Mouse (Mus musculus): ENCODE data around the gene Hist1h2ad. TPM values are rescaled to one million over a fixed set of nuclear protein-coding genes. Genes with fewer than 3 reads are reported as not detected.
"Not testable (repeated sequence)": the region's sequence is repeated elsewhere in the genome, so short reads cannot be mapped to it uniquely, and the experiment has no call there.

Hist1h2ad gene
- polyA plus RNA-seq, 1 experiment from 2014 or later = 2.9 TPM

DNA sequence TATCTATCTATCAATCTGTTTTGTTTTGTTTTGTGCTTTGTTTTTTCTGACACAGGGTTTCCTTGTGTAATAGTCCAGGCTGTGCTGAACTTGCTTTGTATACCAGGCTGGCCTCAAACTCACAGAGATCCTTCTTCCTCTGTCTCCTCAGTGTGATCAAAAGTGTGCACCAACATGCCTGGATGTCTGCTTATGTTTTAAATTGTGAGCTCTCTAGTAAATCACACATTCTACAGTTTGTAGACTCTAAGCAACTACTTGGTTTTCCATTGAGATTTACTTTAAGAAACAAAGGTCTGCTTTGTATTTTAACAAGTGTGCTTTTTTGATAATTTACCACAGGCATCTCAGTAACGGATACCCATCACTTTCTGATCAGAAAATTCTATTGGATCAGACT is 3.7 kb downstream of the Hist1h2ad start:
- no peak overlapping the region for H3K4me2 ChIP-seq (replicated peaks; ENCODE audit: low read depth, low read length)
- peaks cover 13% of the 10 kb centered on the region for H3K4me1 ChIP-seq (ENCODE audit: control insufficient read depth, insufficient read depth, low read length)
- H3K27ac ChIP-seq (ENCODE audit: low read depth, low read length) = 0 out of 2 replicates have a peak overlapping the region, but pooled peaks have one; percentile 37
- no peak overlapping the region for H3K4me3 ChIP-seq (ENCODE audit: low read length)
- WGBS = 98% methylated on average over 1 of the region's 1 CpGs
- no peaks in the 10 kb centered on the region for H3K27me3 ChIP-seq (ENCODE audit: control insufficient read depth, insufficient read depth, low read length)
- no peak for ATAC-seq (ENCODE audit: low FRiP score, low TSS enrichment)
- H3K36me3 ChIP-seq (ENCODE audit: control insufficient read depth, insufficient read depth, low read length) = no peaks in the 10 kb centered on the region
- H3K9me3 ChIP-seq (ENCODE audit: control insufficient read depth, low read length) = no peaks in the 10 kb centered on the region
- H3K9ac ChIP-seq (ENCODE audit: low read depth, low read length) = no peak overlapping the region

DNA sequence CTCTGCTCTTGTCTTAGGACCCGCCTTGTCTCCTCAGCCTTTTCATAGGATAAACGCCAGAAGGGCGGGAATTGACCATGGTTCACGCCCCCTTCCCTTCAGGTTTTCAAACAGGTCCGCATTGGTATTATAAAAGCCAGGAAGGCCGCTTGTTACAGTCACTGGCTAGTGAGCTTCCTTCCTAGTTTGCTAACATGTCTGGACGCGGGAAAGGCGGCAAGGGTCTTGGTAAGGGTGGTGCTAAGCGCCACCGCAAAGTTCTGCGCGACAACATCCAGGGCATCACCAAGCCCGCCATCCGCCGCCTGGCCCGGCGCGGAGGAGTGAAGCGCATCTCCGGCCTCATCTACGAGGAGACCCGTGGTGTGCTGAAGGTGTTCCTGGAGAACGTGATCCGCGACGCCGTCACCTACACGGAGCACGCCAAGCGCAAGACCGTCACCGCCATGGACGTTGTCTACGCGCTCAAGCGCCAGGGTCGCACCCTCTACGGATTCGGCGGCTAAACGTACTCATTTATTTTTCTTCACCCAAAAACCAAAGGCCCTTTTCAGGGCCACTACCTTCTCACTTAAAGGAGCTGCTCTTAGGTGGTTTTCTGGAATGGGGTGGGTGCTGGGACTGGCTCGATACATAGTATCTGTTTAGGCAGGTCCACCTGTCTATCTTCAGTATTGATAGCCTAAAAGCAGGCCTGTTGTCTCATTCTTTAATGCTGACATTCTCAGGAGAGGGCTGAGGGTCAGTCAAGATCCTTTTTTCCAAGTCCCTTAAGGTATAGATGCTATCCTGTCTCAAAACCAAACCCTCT is 7.4 kb downstream of the Hist1h2ad start, which contains the start of gene Hist1h4d:
TSS of gene Hist1h4d (plus strand) at position 191 of the 811 bp plus-strand sequence.
- ATAC-seq (ENCODE audit: low FRiP score, low TSS enrichment) = peak; percentile 90
- no peaks in the 10 kb centered on the region for H3K27me3 ChIP-seq (ENCODE audit: control insufficient read depth, insufficient read depth, low read length)
- under 1% methylated on average over 43 of the region's 43 CpGs for WGBS

DNA sequence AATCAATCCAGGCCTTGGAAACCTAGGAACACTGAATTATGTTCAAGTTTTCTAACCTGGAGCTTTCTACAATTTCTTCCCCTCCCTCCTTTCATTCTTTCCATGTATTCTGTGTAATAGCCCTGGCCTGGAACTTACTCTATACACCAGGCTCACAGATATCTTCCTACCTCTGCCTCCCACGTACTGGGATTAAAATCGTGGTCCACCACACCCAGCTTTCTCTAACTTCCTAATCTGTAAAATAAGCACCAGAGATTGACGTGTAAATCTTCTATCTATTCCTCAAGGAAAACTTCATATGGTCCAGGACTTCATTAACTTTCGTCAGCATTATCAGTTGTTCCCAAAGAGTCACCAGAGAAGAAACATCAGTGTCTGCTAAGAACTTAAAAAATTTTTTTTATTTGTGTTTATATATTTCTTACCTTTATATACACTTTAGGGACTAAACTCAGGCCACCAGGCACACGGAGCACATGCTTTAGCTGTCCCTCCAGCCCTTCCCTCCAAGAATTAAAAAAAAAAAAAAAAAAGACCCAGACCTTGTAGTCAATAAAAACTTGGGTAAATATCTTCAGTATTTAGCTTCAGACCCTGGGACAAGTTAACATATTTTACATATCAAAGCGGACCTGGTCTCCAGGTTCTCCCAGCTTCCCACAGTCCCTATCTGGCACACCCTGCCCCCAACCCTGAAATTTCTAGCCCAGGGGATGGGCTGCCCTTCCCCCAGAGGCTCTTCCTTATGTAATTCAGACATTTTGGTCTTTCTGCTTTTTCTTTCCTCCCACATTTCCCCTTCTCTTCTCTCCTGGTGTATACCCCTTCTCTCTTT is 8.3 kb downstream of the Hist1h2ad start:
- H3K9ac ChIP-seq (ENCODE audit: low read depth, low read length) = peak overlapping the region; percentile 84
- peak overlapping the region; percentile 81 for H3K4me2 ChIP-seq (replicated peaks; ENCODE audit: low read depth, low read length)
- no peaks in the 10 kb centered on the region for H3K36me3 ChIP-seq (ENCODE audit: control insufficient read depth, insufficient read depth, low read length)
- ATAC-seq (ENCODE audit: low FRiP score, low TSS enrichment) = no peak
- no peaks in the 10 kb centered on the region for H3K9me3 ChIP-seq (ENCODE audit: control insufficient read depth, low read length)
- peak overlapping the region; percentile 97 for H3K27ac ChIP-seq (ENCODE audit: low read depth, low read length)
- H3K4me3 ChIP-seq (ENCODE audit: low read length) = peak overlapping the region; percentile 56
- no peaks in the 10 kb centered on the region for H3K27me3 ChIP-seq (ENCODE audit: control insufficient read depth, insufficient read depth, low read length)
- 12% methylated on average over 6 of the region's 6 CpGs for WGBS
- H3K4me1 ChIP-seq (ENCODE audit: control insufficient read depth, insufficient read depth, low read length) = peaks cover 17% of the 10 kb centered on the region

More for the DNA sequence above, 7.4 kb downstream of the Hist1h2ad start, which contains the start of gene Hist1h4d:
- Histone ChIP-seq H3K4me1 (ENCODE audit: control insufficient read depth, insufficient read depth, low read length) (peaks cover 20% of the 10 kb centered on the region), H3K27ac (ENCODE audit: low read depth, low read length) (peak within 1 kb of the TSS; percentile 97), H3K36me3 (ENCODE audit: control insufficient read depth, insufficient read depth, low read length) (no peaks in the 10 kb centered on the region), H3K4me3 (ENCODE audit: low read length) (peak within 1 kb of the TSS; percentile 56), H3K9me3 (ENCODE audit: control insufficient read depth, low read length) (no peaks in the 10 kb centered on the region), H3K4me2 (replicated peaks; ENCODE audit: low read depth, low read length) (peak within 1 kb of the TSS; percentile 81), H3K9ac (ENCODE audit: low read depth, low read length) (peak within 1 kb of the TSS; percentile 84)

DNA sequence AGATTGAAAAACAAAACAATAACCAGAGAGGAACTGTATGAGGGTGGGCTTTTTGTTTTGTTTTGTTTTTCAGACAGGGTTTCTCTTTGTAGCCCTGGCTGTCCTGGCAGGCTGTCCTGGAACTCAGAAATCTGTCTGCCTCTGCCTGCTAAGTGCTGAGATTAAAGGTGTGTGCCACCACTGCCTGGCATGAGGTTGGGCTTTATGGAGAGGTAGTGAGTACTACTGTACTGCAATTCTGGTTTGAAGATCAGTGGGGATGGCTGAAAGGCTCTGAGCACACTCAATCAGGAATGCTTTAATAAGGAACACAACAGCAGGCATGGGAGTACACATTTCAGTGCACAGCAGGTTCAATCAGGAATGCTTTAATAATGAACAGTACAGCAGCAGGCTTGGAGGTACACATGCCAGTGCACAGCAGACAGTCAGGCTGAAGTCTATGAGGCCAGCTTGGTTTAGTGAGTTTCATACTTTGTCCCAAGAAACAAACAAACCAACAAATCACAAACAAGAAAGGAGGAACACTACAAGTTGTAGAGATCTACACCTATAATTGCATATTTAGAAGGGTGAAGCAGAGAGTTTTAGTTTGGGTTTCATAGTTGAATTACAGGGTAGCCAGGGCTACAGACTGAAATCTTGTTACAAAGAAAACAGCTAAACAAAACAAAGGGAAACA is 9.3 kb downstream of the Hist1h2ad start:
- H3K27ac ChIP-seq (ENCODE audit: low read depth, low read length) = peak overlapping the region; percentile 97
- no peaks in the 10 kb centered on the region for H3K36me3 ChIP-seq (ENCODE audit: control insufficient read depth, insufficient read depth, low read length)
- H3K4me2 ChIP-seq (replicated peaks; ENCODE audit: low read depth, low read length) = no peak overlapping the region
- no peaks in the 10 kb centered on the region for H3K27me3 ChIP-seq (ENCODE audit: control insufficient read depth, insufficient read depth, low read length)
- no peak overlapping the region; the same call in 1 of the 2 replicates for H3K9ac ChIP-seq (ENCODE audit: low read depth, low read length)
- ATAC-seq (ENCODE audit: low FRiP score, low TSS enrichment) = no peak
- H3K9me3 ChIP-seq (ENCODE audit: control insufficient read depth, low read length) = no peaks in the 10 kb centered on the region
- H3K4me3 ChIP-seq (ENCODE audit: low read length) = no peak overlapping the region
- peaks cover 17% of the 10 kb centered on the region for H3K4me1 ChIP-seq (ENCODE audit: control insufficient read depth, insufficient read depth, low read length)

DNA sequence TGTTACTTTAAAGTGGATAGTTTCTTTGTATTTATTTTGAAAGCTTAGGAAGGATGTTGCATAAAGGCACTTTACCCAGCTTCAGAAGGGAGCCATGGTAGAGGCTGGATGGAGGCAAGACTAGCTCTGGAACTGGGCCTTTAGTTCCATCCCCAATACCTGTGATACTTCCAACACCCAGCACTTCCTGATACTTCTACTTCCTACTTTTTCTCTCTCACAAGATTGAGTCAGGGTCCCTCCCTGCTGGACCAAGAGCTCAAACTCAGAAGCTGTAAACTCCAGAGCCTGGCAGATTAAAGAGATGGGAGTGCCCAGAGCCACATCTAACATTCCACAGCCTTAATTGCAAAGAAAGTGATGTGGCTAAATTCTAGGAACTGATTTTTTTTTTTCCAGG is 10.2 kb downstream of the Hist1h2ad start:
- peak overlapping the region; percentile 44 for H3K4me3 ChIP-seq (ENCODE audit: low read length)
- peak overlapping the region; percentile 93 for H3K27ac ChIP-seq (ENCODE audit: low read depth, low read length)
- H3K36me3 ChIP-seq (ENCODE audit: control insufficient read depth, insufficient read depth, low read length) = no peaks in the 10 kb centered on the region
- peaks cover 17% of the 10 kb centered on the region for H3K4me1 ChIP-seq (ENCODE audit: control insufficient read depth, insufficient read depth, low read length)
- H3K4me2 ChIP-seq (replicated peaks; ENCODE audit: low read depth, low read length) = peak overlapping the region; percentile 60
- H3K9ac ChIP-seq (ENCODE audit: low read depth, low read length) = peak overlapping the region; percentile 71
- H3K27me3 ChIP-seq (ENCODE audit: control insufficient read depth, insufficient read depth, low read length) = no peaks in the 10 kb centered on the region
- no peaks in the 10 kb centered on the region for H3K9me3 ChIP-seq (ENCODE audit: control insufficient read depth, low read length)
- no peak for ATAC-seq (ENCODE audit: low FRiP score, low TSS enrichment)

DNA sequence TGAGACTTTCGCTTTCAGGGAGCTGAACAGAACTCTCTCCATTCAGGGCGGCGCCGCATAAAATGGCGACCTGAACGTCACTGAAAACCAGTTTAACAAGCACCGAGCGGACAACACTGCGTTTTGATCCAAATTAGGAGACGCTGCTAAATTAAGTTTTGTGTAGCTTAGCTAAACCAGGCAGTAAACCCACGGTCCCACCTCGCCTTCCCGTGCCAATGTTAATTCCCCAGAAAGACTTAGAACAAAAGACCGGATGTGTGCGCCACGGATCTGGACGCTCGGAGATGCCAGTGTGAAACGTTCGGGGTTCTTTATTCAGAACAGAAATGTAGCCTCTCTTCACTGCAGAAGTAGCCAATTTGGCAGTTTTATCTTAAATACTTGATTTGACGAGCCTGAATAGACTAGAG is 10.9 kb downstream of the Hist1h2ad start:
- Histone ChIP-seq H3K4me1 (ENCODE audit: control insufficient read depth, insufficient read depth, low read length) (peaks cover 17% of the 10 kb centered on the region), H3K9me3 (ENCODE audit: control insufficient read depth, low read length) (no peaks in the 10 kb centered on the region), H3K4me3 (ENCODE audit: low read length) (peak overlapping the region; percentile 44), H3K27ac (ENCODE audit: low read depth, low read length) (peak overlapping the region; percentile 93), H3K4me2 (replicated peaks; ENCODE audit: low read depth, low read length) (peak overlapping the region; percentile 60), H3K36me3 (ENCODE audit: control insufficient read depth, insufficient read depth, low read length) (no peaks in the 10 kb centered on the region), H3K9ac (ENCODE audit: low read depth, low read length) (peak overlapping the region; percentile 71), H3K27me3 (ENCODE audit: control insufficient read depth, insufficient read depth, low read length) (no peaks in the 10 kb centered on the region)
- under 1% methylated on average over 21 of the region's 21 CpGs for WGBS
- ATAC-seq (ENCODE audit: low FRiP score, low TSS enrichment) = no peak

DNA sequence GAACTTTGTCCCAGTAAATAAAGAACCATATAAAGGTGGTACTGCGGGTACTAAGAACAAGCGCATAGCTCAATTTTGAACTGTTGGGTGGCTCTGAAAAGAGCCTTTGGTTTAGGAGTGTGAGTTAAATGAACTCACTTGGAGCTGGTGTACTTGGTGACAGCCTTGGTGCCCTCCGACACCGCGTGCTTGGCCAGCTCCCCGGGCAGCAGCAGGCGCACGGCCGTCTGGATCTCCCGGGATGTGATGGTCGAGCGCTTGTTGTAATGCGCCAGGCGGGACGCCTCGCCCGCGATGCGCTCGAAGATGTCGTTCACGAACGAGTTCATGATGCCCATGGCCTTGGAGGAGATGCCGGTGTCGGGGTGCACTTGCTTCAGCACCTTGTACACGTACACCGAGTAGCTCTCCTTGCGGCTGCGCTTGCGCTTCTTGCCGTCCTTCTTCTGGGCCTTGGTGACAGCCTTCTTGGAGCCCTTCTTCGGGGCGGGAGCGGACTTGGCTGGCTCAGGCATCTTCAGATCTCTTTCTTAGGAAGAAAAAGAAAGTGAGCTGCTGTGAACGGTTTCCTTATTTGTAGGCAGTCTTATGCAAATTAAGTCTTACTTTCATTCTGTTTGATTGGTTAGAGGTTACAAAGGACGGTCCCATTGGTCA is 11.4 kb downstream of the Hist1h2ad start:
- H3K36me3 ChIP-seq (ENCODE audit: control insufficient read depth, insufficient read depth, low read length); H3K27me3 ChIP-seq (ENCODE audit: control insufficient read depth, insufficient read depth, low read length); H3K9me3 ChIP-seq (ENCODE audit: control insufficient read depth, low read length): not testable (repeated sequence)
- peak overlapping the region; percentile 93 for H3K27ac ChIP-seq (ENCODE audit: low read depth, low read length)
- peak overlapping the region; percentile 44 for H3K4me3 ChIP-seq (ENCODE audit: low read length)
- ATAC-seq (ENCODE audit: low FRiP score, low TSS enrichment) = peak; percentile 87
- under 1% methylated on average over 19 of the region's 36 CpGs for WGBS
- peak overlapping the region; percentile 71 for H3K9ac ChIP-seq (ENCODE audit: low read depth, low read length)
- peaks cover 17% of the 10 kb centered on the region for H3K4me1 ChIP-seq (ENCODE audit: control insufficient read depth, insufficient read depth, low read length)
- peak overlapping the region; percentile 60 for H3K4me2 ChIP-seq (replicated peaks; ENCODE audit: low read depth, low read length)

DNA sequence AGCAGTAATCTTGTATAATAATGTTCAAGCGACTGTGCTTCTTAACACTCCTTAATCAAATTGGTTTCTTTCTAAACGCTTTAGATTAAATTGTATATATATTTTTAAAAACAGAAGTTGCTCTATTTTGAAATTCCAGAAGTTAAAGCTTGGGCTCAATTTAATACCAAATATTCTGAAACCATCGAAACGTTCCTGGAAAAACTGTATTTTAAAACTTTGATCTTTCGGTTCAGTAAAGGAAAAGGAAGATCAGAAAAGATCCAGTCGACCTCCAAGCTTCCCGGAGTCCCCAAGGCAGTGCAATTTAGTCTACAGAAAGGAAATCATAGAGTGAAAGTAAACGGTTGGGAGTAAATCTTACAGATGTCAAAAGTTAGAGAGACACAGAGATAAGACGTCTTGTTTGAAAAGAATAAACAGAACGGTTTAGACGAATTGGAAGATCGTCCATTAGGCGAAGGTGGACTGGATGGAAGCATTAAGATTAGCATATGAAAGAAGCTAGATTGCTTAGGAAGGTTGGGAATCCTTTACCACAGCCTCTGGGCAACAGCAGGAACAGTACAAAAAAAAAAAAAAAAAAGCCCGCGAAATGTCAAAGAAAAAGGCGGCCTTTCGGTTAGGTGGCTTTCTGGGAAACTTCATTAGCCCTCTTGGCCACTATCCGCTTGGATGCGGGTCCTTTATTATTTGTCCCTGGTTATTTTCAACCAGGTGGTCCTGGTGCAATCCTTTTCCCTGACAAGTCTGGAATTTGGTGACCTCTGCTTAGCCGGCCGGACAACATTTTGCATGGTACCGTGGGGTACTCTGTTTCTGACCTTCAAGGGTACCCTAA is 12.1 kb downstream of the Hist1h2ad start:
- 2% methylated on average over 22 of the region's 22 CpGs for WGBS
- ATAC-seq (ENCODE audit: low FRiP score, low TSS enrichment) = no peak
- no peaks in the 10 kb centered on the region for H3K9me3 ChIP-seq (ENCODE audit: control insufficient read depth, low read length)

More for the DNA sequence above, 12.1 kb downstream of the Hist1h2ad start:
- Histone ChIP-seq H3K4me1 (ENCODE audit: control insufficient read depth, insufficient read depth, low read length) (peaks cover 12% of the 10 kb centered on the region), H3K9ac (ENCODE audit: low read depth, low read length) (peak overlapping the region; percentile 63), H3K4me2 (replicated peaks; ENCODE audit: low read depth, low read length) (peak overlapping the region; percentile 59), H3K36me3 (ENCODE audit: control insufficient read depth, insufficient read depth, low read length) (no peaks in the 10 kb centered on the region), H3K4me3 (ENCODE audit: low read length) (peak overlapping the region; percentile 44), H3K27ac (ENCODE audit: low read depth, low read length) (peak overlapping the region; percentile 98), H3K27me3 (ENCODE audit: control insufficient read depth, insufficient read depth, low read length) (no peaks in the 10 kb centered on the region)
